Mouse (Mus musculus) C2C12 (cell line): Measurements from ENCODE around the gene Rsph10b. TPM values are rescaled to one million over a fixed set of nuclear protein-coding genes. Genes with fewer than 3 reads are reported as not detected.

Source experiments
- H3K27me3 ChIP-seq: one replicate; pipeline ENCODE4 v1.6.1; 2011; ENCODE audit not compliant: control insufficient read depth, insufficient read depth, insufficient read length
- H3K36me3 ChIP-seq: one replicate; pipeline ENCODE4 v1.6.1; 2011; ENCODE audit not compliant: control insufficient read depth, insufficient read depth
- H3K4me3 ChIP-seq: one replicate; pipeline ENCODE4 v1.5.1; 2011; ENCODE audit warnings: mild to moderate bottlenecking, control low read depth; ENCODE audit not compliant: poor library complexity, insufficient read depth, severe bottlenecking
- H3K79me2 ChIP-seq: one replicate; pipeline ENCODE4 v1.6.1; 2011; ENCODE audit not compliant: control insufficient read depth, insufficient read depth
- H3K79me3 ChIP-seq: one replicate; pipeline ENCODE4 v1.6.1; 2011; ENCODE audit warnings: low read depth, control low read depth
- H3ac ChIP-seq: one replicate; pipeline ENCODE3; 2011; ENCODE audit warnings: low read depth; ENCODE audit not compliant: control insufficient read depth, insufficient read length
- CEBPB ChIP-seq: IDR thresholded peaks from one replicate; pipeline ENCODE4 v1.6.1; 2011; ENCODE audit warnings: low read depth, mild to moderate bottlenecking, control low read depth, moderate library complexity
- CTCF ChIP-seq: IDR thresholded peaks from one replicate; pipeline ENCODE4 v1.5.1; 2011; ENCODE audit not compliant: control insufficient read depth, insufficient read depth, insufficient read length
- FOSL1 ChIP-seq: IDR thresholded peaks from one replicate; pipeline ENCODE4 v1.8.0; 2011; ENCODE audit warnings: mild to moderate bottlenecking, low read length; ENCODE audit not compliant: poor library complexity, insufficient read depth, severe bottlenecking
- MAX ChIP-seq: IDR thresholded peaks from one replicate; pipeline ENCODE4 v1.6.1; 2011; ENCODE audit warnings: mild to moderate bottlenecking, control low read depth
- MYOD1 ChIP-seq: IDR thresholded peaks from one replicate; pipeline ENCODE4 v1.6.1; 2011; ENCODE audit warnings: low read depth; ENCODE audit not compliant: control insufficient read depth, insufficient read length
- MYOG ChIP-seq: IDR thresholded peaks from one replicate; pipeline ENCODE4 v1.6.1; 2011; ENCODE audit not compliant: control insufficient read depth, insufficient read length; ENCODE audit errors: extremely low read depth
- USF1 ChIP-seq: IDR thresholded peaks from one replicate; pipeline ENCODE4 v1.6.1; 2011; ENCODE audit warnings: low read depth, mild to moderate bottlenecking, control low read depth, moderate library complexity
- polyA plus RNA-seq: library from polyadenylated mRNA; unstranded; fragments of >200 nt; fragmentation: generic; extraction: Trizol; gene quantifications from one replicate; pipeline ENCODE4 v1.2.1, GENCODE M21; 2012; ENCODE audit warnings: missing spikeins

Rsph10b gene
- polyA plus RNA-seq, 1 experiment: not detected

DNA sequence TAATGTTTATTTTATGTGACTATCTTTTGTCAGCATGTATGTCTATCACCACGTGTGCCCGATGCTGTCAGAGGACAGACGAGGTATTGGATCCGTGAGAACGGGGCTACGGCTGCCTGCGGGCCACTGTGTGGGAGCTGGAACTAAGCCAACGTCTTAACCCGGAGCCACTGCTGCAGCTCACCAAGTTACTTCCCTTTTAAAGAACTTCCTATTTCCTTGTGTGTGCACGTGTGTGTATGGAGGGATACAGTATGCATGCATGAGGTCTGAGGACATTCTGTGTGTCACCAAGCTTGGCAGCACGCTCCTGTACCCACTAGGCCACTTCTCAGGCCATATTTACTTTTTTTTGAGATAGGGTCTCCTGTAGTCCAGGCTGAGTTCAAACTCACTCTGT lies 57.3 kb downstream of the Rsph10b start:
- Histone ChIP-seq H3ac (no peak overlapping the region), H3K27me3 (no peaks in the 10 kb centered on the region), H3K4me3 (no peak overlapping the region), H3K79me3 (no peaks in the 10 kb centered on the region), H3K36me3 (peaks cover 61% of the 10 kb centered on the region), H3K79me2 (no peaks in the 10 kb centered on the region)
- no peak for TF ChIP-seq CTCF
- TF ChIP-seq MYOD1: no peak
- no peak for TF ChIP-seq CEBPB
- TF ChIP-seq MAX: no peak
- TF ChIP-seq MYOG: no peak
- TF ChIP-seq USF1: no peak
- no peak for TF ChIP-seq FOSL1

GRCm38 (mm10) chr5:143992661-143993060 lies 59.8 kb downstream of the Rsph10b start:
- TF ChIP-seq FOSL1: no peak
- Histone ChIP-seq H3K36me3 (peaks cover 66% of the 10 kb centered on the region), H3K4me3 (no peak overlapping the region), H3K79me2 (no peaks in the 10 kb centered on the region), H3K79me3 (no peaks in the 10 kb centered on the region), H3ac (no peak overlapping the region), H3K27me3 (no peaks in the 10 kb centered on the region)

GRCm38 (mm10) chr5:143993260-143993659 lies 60.4 kb downstream of the Rsph10b start:
- Histone ChIP-seq H3K79me2 (no peaks in the 10 kb centered on the region), H3K36me3 (peaks cover 65% of the 10 kb centered on the region), H3ac (no peak overlapping the region), H3K27me3 (no peaks in the 10 kb centered on the region), H3K79me3 (no peaks in the 10 kb centered on the region), H3K4me3 (no peak overlapping the region)
- TF ChIP-seq USF1 (no peak), FOSL1 (no peak), MYOD1 (no peak), MAX (no peak), CEBPB (no peak), CTCF (no peak), MYOG (no peak)

GRCm38 (mm10) chr5:143993849-143994248 lies 61.0 kb downstream of the Rsph10b start:
- no peak overlapping the region for H3K4me3 ChIP-seq
- peaks cover 62% of the 10 kb centered on the region for H3K36me3 ChIP-seq

DNA sequence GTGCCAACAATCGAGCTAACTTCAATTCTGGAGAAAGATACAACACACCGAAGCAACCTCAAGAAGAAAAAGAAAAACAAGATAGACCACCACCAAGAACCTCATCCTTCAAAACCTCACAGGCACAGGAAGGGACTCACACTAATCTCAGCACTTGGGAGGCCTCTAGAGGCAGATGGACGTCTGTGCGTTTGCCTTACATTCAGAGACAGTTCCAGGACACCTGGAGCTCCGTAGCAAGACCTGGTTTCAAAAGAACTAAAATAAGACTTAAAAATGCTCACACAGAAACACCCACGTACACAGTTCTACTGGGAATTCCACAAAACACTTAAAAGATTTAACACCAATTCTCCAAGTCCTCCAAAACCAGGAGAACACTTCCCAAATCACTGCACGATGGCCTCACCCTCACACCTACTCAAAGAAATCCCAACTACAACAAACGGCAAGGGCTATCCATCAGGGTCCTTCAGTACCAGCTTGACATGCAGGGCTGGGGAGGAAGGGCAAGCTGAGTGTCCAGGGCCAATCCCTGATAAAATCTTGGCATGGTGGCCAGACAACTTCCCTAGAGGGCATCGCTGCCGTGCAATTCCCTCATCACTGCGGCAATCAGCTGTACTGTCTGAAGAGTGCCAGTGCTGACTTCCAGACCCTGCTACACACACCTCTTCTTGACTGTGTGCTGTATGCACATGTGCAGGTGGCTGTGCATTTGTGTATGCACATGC lies 62.0 kb downstream of the Rsph10b start:
- no peaks in the 10 kb centered on the region for H3K79me3 ChIP-seq
- H3ac ChIP-seq: no peak overlapping the region
- no peak overlapping the region for H3K4me3 ChIP-seq
- H3K79me2 ChIP-seq: no peaks in the 10 kb centered on the region
- no peaks in the 10 kb centered on the region for H3K27me3 ChIP-seq
- peaks cover 63% of the 10 kb centered on the region for H3K36me3 ChIP-seq
- TF ChIP-seq CEBPB (no peak), USF1 (no peak), MYOG (no peak), FOSL1 (no peak), MYOD1 (no peak), CTCF (no peak), MAX (no peak)

More at GRCm38 (mm10) chr5:143993849-143994248, 61.0 kb downstream of the Rsph10b start:
- Histone ChIP-seq H3K27me3 (no peaks in the 10 kb centered on the region), H3ac (no peak overlapping the region), H3K79me3 (no peaks in the 10 kb centered on the region), H3K79me2 (no peaks in the 10 kb centered on the region)
- TF ChIP-seq MYOD1: no peak

DNA sequence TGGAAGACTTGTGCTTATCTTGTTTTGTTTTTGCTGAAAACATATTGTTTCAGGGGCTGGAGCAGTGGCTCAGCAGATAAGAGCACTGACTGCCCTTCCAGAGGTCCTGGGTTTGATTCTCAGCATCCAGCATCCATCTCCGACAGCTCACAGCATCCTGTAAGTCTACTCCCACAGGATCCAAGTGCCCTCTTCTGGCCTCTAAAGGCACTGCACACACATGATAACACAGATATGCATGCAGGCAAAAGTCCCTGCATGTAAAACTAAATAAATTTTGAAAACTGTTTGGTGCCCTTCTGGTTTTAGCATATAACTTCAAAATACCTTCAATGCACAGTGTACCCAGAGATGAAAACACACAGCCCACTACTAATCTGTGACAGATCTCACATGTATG lies 66.6 kb downstream of the Rsph10b start:
- no peaks in the 10 kb centered on the region for H3K79me3 ChIP-seq
- peaks cover 68% of the 10 kb centered on the region for H3K36me3 ChIP-seq
- TF ChIP-seq MYOD1 (no peak), MAX (no peak), MYOG (no peak), CEBPB (no peak), CTCF (no peak), USF1 (no peak), FOSL1 (no peak)
- no peak overlapping the region for H3ac ChIP-seq
- H3K79me2 ChIP-seq: no peaks in the 10 kb centered on the region
- H3K4me3 ChIP-seq: no peak overlapping the region
- no peaks in the 10 kb centered on the region for H3K27me3 ChIP-seq
